Mouse (Mus musculus) heart, postnatal 36 days (tissue): ENCODE data around the gene Cx3cr1. TPM values are rescaled to one million over a fixed set of nuclear protein-coding genes. Genes with fewer than 3 reads are reported as not detected.

ENCODE experiments used
- DNase-seq, 2 experiments: peaks; one replicate each; pipeline ENCODE4 v3.0.0; 2021 to 2022
- intact Hi-C: fragments of 180-260 bp; cut with DNase I; formaldehyde crosslinking; loops from one replicate; pipeline ENCODE4 v1.15.1; 2025
- total RNA-seq, 2 experiments: library from RNA; stranded (reverse); gene quantifications; 2 replicates each; pipeline ENCODE4 v1.2.3; 2021

The Cx3cr1 gene
- total RNA-seq, 2 experiments from 2014 or later, result 3.1 to 5.4 TPM

- DNase-seq, result no peak
- intact Hi-C loops, result no loop called here
These were observed 161.0 kb downstream of the Cx3cr1 start for GRCm38 (mm10) chr9:119908708-119909107.

- no peak for DNase-seq
- intact Hi-C loops, result no loop called here
These were observed 167.1 kb downstream of the Cx3cr1 start for GRCm38 (mm10) chr9:119902410-119903151.

GRCm38 (mm10) chr9:119899446-119899845 lies 170.2 kb downstream of the Cx3cr1 start:
- no peak for DNase-seq
- intact Hi-C loops, result loop anchor here (5.0 to 10.0 kb wide), 3 partner anchors 315 to 985 kb away; partner anchors contain the start of gene Myd88

DNA sequence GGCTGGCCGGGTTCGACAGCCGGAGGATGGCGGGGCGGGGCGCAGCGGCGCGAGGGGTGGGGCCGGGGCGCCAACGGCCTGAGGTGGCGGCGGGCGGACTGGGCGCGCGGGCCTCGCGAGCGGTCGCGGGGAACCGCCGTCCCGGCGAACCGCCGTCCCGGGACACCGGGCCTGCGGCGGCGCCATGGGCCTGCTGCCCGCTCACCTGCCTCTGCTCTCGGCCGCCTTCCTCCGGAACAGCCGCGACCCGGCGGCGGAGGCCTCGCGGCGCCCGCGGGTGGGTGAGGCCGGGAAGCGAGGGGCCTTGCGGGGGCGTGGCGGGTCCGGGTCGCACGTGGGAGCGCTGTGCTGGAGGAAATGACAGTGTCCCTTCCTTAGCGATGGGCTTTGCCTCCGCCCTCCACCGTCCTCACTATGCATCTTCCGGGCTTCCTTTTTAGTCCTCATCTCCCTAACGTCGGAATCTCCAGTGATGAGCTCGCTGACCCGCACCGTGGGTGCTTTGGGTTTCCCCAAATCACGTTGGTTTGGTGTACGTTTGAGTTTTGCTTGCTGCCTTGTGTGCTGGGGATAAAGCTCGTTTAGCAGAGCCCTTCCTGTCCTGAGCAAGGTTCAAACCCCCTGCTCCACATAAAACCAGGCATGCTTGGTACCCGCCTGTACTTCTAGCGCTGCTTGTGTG lies 174.5 kb downstream of the Cx3cr1 start:
- intact Hi-C loops, result loop anchor here (5.0 to 10.0 kb wide), 3 partner anchors 310 to 980 kb away; partner anchors contain the start of gene Myd88

GRCm38 (mm10) chr9:119894339-119895009 lies 175.2 kb downstream of the Cx3cr1 start, which contains the start of gene Wdr48:
Gene Wdr48 (plus strand): TSS chr9:119894878.
- intact Hi-C loops, result loop anchor here (5.0 to 10.0 kb wide), 4 partner anchors 102 to 980 kb away; partner anchors contain the start of gene Myd88
- peak; percentile 96 to 97 for DNase-seq

More for the DNA sequence above, 174.5 kb downstream of the Cx3cr1 start:
- no peak for DNase-seq

GRCm38 (mm10) chr9:119893881-119894280 lies 175.8 kb downstream of the Cx3cr1 start:
- DNase-seq, result no peak
- intact Hi-C loops, result loop anchor here (5.0 to 10.0 kb wide), 3 partner anchors 102 to 979 kb away; no protein-coding TSS in a partner anchor

DNA sequence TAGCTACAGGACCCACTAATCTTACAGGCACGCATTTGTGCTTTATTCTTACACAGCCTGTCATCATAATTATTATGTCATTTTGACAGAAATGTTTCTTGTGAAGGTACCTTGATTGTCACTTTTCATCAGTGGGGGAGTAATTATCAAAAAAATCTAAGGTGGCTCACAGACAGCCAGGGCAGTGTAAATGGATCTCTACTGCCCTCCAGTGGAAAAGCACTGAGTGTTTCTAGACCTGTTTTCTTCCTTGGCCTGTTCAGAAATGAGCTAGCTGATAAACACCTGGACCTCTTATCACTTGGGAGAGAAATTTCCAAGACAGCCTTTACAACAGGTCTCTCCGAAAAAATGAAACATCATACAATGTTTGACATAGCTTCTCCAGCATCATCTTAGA lies 179.0 kb downstream of the Cx3cr1 start:
- DNase-seq, result no peak
- intact Hi-C loops, result loop anchor here (1.0 to 10.0 kb wide), 5 partner anchors 98 to 976 kb away; no protein-coding TSS in a partner anchor

DNA sequence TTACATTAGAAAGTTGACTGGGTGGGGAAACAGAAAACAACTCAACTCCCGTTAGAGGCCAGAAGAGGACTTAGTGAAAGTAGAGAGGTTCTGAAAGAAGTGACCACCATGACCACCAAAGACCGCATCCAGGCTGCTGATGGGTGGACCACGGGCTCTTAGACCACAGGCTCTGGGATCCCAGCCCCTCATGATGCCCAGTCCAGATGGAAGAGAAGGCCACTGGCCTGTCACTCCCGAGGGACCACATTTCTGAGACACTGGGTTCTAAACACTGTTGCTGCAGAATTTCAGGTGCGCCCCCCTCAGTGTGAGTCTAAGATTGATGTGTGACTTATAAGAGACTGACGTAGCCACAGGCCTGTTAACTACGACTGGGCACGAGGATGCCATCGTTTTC lies 180.2 kb downstream of the Cx3cr1 start:
- intact Hi-C loops, result no loop called here
- no peak for DNase-seq

DNA sequence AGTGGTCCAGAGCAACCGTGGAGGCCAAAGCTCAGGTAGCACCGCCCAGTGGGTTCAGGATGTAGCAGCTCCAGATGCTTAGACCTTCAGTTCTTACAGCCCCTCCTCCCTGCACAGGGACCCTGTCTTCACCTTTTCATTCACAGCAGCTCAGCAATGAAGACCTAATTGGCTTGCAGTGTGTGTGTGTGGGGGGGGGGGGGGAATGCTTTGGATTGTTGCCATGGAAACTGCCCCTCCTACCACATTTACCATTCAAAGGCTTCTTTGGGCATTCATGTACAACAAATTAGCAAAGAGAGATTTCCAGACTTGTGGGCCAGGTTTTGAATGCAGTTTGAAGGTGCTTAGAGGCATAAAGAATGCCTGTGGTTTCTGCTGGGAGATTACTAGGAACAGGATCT lies 180.8 kb downstream of the Cx3cr1 start:
- intact Hi-C loops, result no loop called here
- no peak for DNase-seq

GRCm38 (mm10) chr9:119887144-119887901 lies 182.4 kb downstream of the Cx3cr1 start:
- intact Hi-C loops, result no loop called here

GRCm38 (mm10) chr9:119854170-119854569 lies 215.5 kb downstream of the Cx3cr1 start:
- DNase-seq, result no peak
- intact Hi-C loops, result no loop called here

More at GRCm38 (mm10) chr9:119887144-119887901, 182.4 kb downstream of the Cx3cr1 start:
- no peak for DNase-seq

- DNase-seq, result no peak
- intact Hi-C loops, result no loop called here
These were observed 216.4 kb downstream of the Cx3cr1 start for GRCm38 (mm10) chr9:119853071-119853846.

DNA sequence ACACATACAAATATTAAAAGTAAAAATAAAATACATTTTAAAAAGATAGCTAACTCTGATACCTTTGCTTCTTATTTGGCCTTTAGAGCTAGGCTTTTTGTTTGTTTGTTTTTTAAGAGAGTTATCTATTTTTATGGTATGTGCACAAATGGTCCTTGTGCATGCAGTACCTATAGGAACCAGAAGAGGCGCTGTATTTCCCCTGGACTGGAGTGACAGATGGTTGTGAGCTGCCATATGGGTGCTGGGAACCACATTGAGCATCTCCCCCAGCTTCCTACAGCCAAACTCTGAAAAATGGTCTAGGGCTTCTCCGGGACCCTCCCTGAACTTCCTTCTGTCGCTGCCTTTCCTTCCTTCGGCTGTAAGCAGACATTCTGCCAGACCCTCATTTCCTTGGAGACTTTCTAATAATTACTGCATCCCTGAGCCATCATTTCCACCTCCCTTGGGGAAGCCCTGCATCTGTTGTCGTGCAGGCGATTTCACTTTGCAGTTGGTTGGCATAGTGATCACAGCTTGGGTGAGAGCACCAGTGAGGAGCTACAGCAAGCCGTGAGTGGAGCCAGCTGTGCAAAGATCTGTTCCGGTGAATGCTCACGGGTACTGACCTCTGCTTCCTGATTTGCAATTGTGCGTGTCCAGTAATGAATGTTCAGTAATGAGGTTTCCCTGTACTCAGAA lies 217.2 kb downstream of the Cx3cr1 start:
- intact Hi-C loops, result no loop called here

More for the DNA sequence above, 217.2 kb downstream of the Cx3cr1 start:
- DNase-seq, result no peak

Other genes with a start within 250 kb of the Cx3cr1 start
- gene Scn11a, start 244.4 kb downstream of the Cx3cr1 start, total RNA-seq, result under 1 TPM in 1 of 2 experiments, not detected in 1; 0.05 TPM
- gene Wdr48, start 175.0 kb downstream of the Cx3cr1 start, total RNA-seq, result 10 to 100 TPM; 27.6 to 29.2 TPM
- gene Gorasp1, start 132.3 kb downstream of the Cx3cr1 start, total RNA-seq, result 10 to 100 TPM; 30.2 to 30.6 TPM
- gene Ttc21a, start 132.3 kb downstream of the Cx3cr1 start, total RNA-seq, result not detected
- 10 to 100 TPM; 11.1 to 29.3 TPM for gene Csrnp1, start 85.2 kb downstream of the Cx3cr1 start, total RNA-seq
- gene Xirp1, start 46.3 kb downstream of the Cx3cr1 start, total RNA-seq, result 100 to 1,000 TPM; 122 to 127 TPM
- gene Ccr8, start 22.2 kb upstream of the Cx3cr1 start, total RNA-seq, result not detected
- gene Slc25a38, start 40.5 kb upstream of the Cx3cr1 start, total RNA-seq, result 10 to 100 TPM; 18.9 to 21.1 TPM
- gene Rpsa, start 57.8 kb upstream of the Cx3cr1 start, total RNA-seq, result 100 to 1,000 TPM; 494 to 510 TPM
- not detected for gene Mobp, start 79.8 kb upstream of the Cx3cr1 start, total RNA-seq
- 1 to 10 TPM; 4.6 to 5.5 TPM for gene Myrip, start 231.6 kb upstream of the Cx3cr1 start, total RNA-seq